Mouse (Mus musculus): ENCODE data around the gene Pdia5. TPM values are rescaled to one million over a fixed set of nuclear protein-coding genes. Genes with fewer than 3 reads are reported as not detected.

Gene Pdia5
- total and polyA plus RNA-seq, 3 experiments = not detected

DNA sequence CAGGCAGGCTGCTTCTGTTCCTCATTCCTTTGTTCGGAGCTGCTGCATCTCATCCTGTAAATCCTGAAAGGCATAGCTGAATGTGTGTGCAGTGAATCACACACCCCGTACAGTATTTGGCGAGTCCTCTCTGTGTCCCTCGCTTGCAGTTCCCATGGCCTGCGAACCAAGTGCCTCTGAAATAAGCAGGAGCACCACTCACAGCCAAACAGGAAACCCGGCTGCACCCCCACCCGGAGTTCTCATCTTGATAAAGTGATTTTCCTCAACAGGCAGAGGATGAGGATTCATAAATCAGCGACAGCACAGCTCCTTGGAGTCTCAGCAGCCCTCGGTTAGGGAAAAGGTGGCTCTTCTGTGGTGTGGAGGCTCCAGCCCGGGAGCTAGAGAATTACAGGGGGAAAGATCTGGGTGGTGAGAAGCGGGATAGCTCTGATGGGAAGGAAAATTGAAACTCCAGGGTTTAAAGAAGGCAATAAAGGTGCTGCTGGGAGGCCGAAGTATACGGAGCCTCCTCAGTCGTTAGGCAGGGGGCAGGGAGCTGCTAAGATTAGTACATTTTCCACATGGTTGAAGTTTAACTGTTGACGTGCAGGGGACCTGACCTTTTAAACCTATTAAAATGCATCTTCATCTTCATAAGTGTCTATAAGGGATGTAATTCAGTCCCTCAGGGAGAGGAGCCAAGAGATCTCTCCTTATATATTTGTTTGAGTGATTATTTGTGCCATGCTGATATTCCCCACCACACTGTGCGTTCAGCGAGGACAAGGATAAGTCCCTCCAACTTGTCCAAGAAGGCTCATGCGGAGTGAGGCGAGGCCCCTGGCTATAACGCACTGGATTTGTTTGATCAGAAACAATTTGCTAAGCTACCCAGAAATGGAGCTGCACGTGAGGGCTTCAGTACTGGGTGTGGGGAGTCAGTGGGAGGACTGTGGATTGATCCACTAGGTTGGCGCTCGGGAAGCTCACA lies 27.6 kb upstream of the Pdia5 start:
- Histone ChIP-seq H3K4me2 (ENCODE audit: insufficient read depth, low read depth, poor library complexity, severe bottlenecking) (no peak overlapping the region), H3K4me3 (replicated peaks in 1 of 3; ENCODE audit: low read depth in 2 of 3, low read length in 2 of 3, poor library complexity in 1 of 3) (no peak overlapping the region), H3K79me2 (replicated peaks; ENCODE audit: control insufficient read depth, extremely low read depth, insufficient read depth, poor library complexity, severe bottlenecking) (no peaks in the 10 kb centered on the region), H3K27ac (ENCODE audit: insufficient read depth, low read depth) (no peak overlapping the region), H3K36me3 (replicated peaks in 1 of 2; ENCODE audit: control insufficient read depth in 1 of 2, insufficient read depth in 1 of 2, low read length in 1 of 2) (no peaks in the 10 kb centered on the region), H3K9me3 (replicated peaks; ENCODE audit: low read length) (peaks cover 6% of the 10 kb centered on the region), H3K27me3 (replicated peaks) (peaks cover 74% of the 10 kb centered on the region), H3K9ac (ENCODE audit: insufficient read depth, low read depth) (no peak overlapping the region), H3K4me1 (ENCODE audit: control insufficient read depth in 1 of 2, insufficient read depth in 2 of 2) (no peaks in the 10 kb centered on the region)
- dilution Hi-C loops (cut with MboI; ENCODE audit: extremely low pct_ligation_motif_present, extremely low pct_unique_long_range_greater_than_20kb, low sequenced_read_pairs) = no loop called here
- in situ Hi-C loops (cut with MboI; ENCODE audit: low pct_ligation_motif_present, low pct_unique_long_range_greater_than_20kb, low sequenced_read_pairs) = no loop called here
- DNase-seq (ENCODE audit: extremely low read depth) = no peak
- TF ChIP-seq CTCF (conservative IDR thresholded peaks at IDR 0.05 in 1 of 2, IDR thresholded peaks at IDR 0.05 in 1 of 2; ENCODE audit: low read depth in 2 of 2, low read length in 2 of 2) (no peak), MEF2A (IDR thresholded peaks at IDR 0.05; ENCODE audit: borderline replicate concordance, low read depth, low read length) (no peak), ZNF384 (IDR thresholded peaks at IDR 0.05; ENCODE audit: low read depth, low read length) (no peak), ZC3H11A (IDR thresholded peaks at IDR 0.05; ENCODE audit: low read depth, low read length) (no peak), ZMIZ1 (IDR thresholded peaks at IDR 0.05; ENCODE audit: low read depth, low read length) (no peak), E2F4 (IDR thresholded peaks at IDR 0.05; ENCODE audit: insufficient replicate concordance, low read depth, low read length) (no peak), USF2 (conservative IDR thresholded peaks at IDR 0.05; ENCODE audit: low read depth, low read length) (no peak), POLR2AphosphoS2 (IDR thresholded peaks at IDR 0.05; ENCODE audit: low read depth, low read length) (no peak), HCFC1 (IDR thresholded peaks at IDR 0.05; ENCODE audit: low read depth, low read length) (no peak), MYC (IDR thresholded peaks at IDR 0.05; ENCODE audit: low read depth, low read length) (no peak), MAX (IDR thresholded peaks at IDR 0.05; ENCODE audit: low read length) (no peak), POLR2A (IDR thresholded peaks at IDR 0.05; ENCODE audit: low read depth, low read length) (no peak)

DNA sequence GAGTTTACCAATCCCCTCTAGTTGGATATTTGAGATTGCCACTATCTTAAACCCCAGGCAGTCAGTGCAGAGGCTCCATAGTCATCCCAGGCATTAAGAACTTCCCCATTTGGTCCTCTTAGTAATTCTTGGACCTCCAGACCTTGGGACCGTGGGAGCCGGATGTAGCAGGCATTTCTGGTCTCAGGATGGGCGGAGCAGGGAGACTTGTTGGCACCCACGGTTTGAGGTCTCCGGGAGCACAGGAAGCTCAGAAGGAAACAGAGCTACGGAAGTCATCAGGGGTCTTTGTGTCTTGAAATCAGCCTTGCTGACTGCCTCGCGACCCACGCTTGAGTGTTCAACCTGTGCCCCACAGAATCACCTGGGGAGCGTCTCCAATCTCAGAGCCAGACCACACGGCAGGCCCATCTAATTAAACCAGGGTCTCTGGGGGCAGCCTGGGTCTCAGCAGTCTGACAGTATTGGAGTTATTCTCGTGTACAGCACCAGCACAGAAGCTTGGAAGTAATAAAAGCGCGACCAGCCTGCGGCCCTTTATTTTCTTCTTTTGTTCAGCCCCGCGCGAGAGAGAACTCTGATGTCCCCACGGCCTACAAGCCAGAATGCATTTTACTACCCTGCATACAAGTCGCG lies 25.4 kb upstream of the Pdia5 start:
- dilution Hi-C loops (cut with MboI; ENCODE audit: extremely low pct_ligation_motif_present, extremely low pct_unique_long_range_greater_than_20kb, low sequenced_read_pairs) (no loop called here), in situ Hi-C loops (cut with MboI; ENCODE audit: low pct_ligation_motif_present, low pct_unique_long_range_greater_than_20kb, low sequenced_read_pairs) (no loop called here)
- TF ChIP-seq HCFC1 (IDR thresholded peaks at IDR 0.05; ENCODE audit: low read depth, low read length) (no peak), ZKSCAN1 (IDR thresholded peaks at IDR 0.05; ENCODE audit: borderline replicate concordance, low read depth, low read length) (no peak), NRF1 (IDR thresholded peaks at IDR 0.05; ENCODE audit: low read depth, low read length) (no peak), POLR2AphosphoS2 (IDR thresholded peaks at IDR 0.05; ENCODE audit: low read depth, low read length) (no peak), UBTF (IDR thresholded peaks at IDR 0.05; ENCODE audit: low read depth, low read length) (no peak), RCOR1 (conservative IDR thresholded peaks at IDR 0.05; ENCODE audit: low read depth, low read length) (no peak), ZNF384 (IDR thresholded peaks at IDR 0.05; ENCODE audit: low read depth, low read length) (no peak), EP300 (IDR thresholded peaks at IDR 0.05; ENCODE audit: low read length) (no peak), TCF12 (IDR thresholded peaks at IDR 0.05; ENCODE audit: low read depth, low read length) (no peak), JUND (conservative IDR thresholded peaks at IDR 0.05; ENCODE audit: low read depth, low read length) (no peak), SIN3A (IDR thresholded peaks at IDR 0.05; ENCODE audit: low read length) (no peak), GABPA (IDR thresholded peaks at IDR 0.05; ENCODE audit: insufficient replicate concordance, low read depth, low read length) (no peak), ZC3H11A (IDR thresholded peaks at IDR 0.05; ENCODE audit: low read depth, low read length) (no peak), MAZ (IDR thresholded peaks at IDR 0.05; ENCODE audit: low read depth, low read length) (no peak)

More for the DNA sequence above, 25.4 kb upstream of the Pdia5 start:
- Histone ChIP-seq H3K79me2 (replicated peaks; ENCODE audit: control insufficient read depth, extremely low read depth, insufficient read depth, poor library complexity, severe bottlenecking) (no peaks in the 10 kb centered on the region), H3K9me3 (replicated peaks; ENCODE audit: low read length) (peaks cover 8% of the 10 kb centered on the region), H3K36me3 (replicated peaks in 1 of 2; ENCODE audit: control insufficient read depth in 1 of 2, insufficient read depth in 1 of 2, low read length in 1 of 2) (no peaks in the 10 kb centered on the region), H3K9ac (ENCODE audit: insufficient read depth, low read depth) (no peak overlapping the region), H3K4me1 (ENCODE audit: control insufficient read depth in 1 of 2, insufficient read depth in 2 of 2) (no peaks in the 10 kb centered on the region), H3K4me2 (ENCODE audit: insufficient read depth, low read depth, poor library complexity, severe bottlenecking) (no peak overlapping the region), H3K27me3 (replicated peaks) (peaks cover 88% of the 10 kb centered on the region), H3K4me3 (replicated peaks in 1 of 3; ENCODE audit: low read depth in 2 of 3, low read length in 2 of 3, poor library complexity in 1 of 3) (no peak overlapping the region), H3K27ac (ENCODE audit: insufficient read depth, low read depth) (no peak overlapping the region)
- no peak for DNase-seq (ENCODE audit: extremely low read depth)

All from CH12.LX (cell line).